Mouse (Mus musculus): ENCODE measurements around the gene Tomm70a.

- TF ChIP-seq CTCF (IDR thresholded peaks at IDR 0.05; ENCODE audit: low read depth) (no peak), EP300 (IDR thresholded peaks at IDR 0.05; ENCODE audit: low read depth) (no peak)
Measured at GRCm38 (mm10) chr16:57099572-57100237, 21.8 kb upstream of the Tomm70a start.
